Mouse (Mus musculus): ENCODE data around the gene Leo1.

- TF ChIP-seq CTCF (IDR thresholded peaks at IDR 0.05; ENCODE audit: borderline replicate concordance, control insufficient read depth, extremely low read depth, insufficient read depth, low read length, poor library complexity), result no peak
- TF ChIP-seq POLR2A (IDR thresholded peaks at IDR 0.05; ENCODE audit: control insufficient read depth, extremely low read depth, insufficient read depth, low read length, poor library complexity), result no peak
Observed at GRCm38 (mm10) chr9:75444981-75445380, 3.7 kb downstream of the Leo1 start.
